Mouse (Mus musculus) adipocyte (in vitro differentiated cells): ENCODE measurements around the gene Esr1.

Experiments used
- DNase-seq: peaks from one replicate; pipeline ENCODE4 v3.0.0-alpha.2; 2016; ENCODE audit warnings: low spot score

Gene Esr1

GRCm38 (mm10) chr10:4620596-4621504, 9.5 kb downstream of the Esr1 start:
- no peak for DNase-seq

GRCm38 (mm10) chr10:4621505-4621815, 10.1 kb downstream of the Esr1 start:
- no peak for DNase-seq

- no peak for DNase-seq
Observed at GRCm38 (mm10) chr10:4623319-4623718, 11.9 kb downstream of the Esr1 start.

GRCm38 (mm10) chr10:4624581-4624980, 13.2 kb downstream of the Esr1 start:
- DNase-seq = no peak

- no peak for DNase-seq
Observed at GRCm38 (mm10) chr10:4625300-4625699, 13.9 kb downstream of the Esr1 start.

GRCm38 (mm10) chr10:4626432-4626831, 15.0 kb downstream of the Esr1 start:
- no peak for DNase-seq

GRCm38 (mm10) chr10:4626996-4627395, 15.6 kb downstream of the Esr1 start:
- no peak for DNase-seq

- DNase-seq = no peak
Observed at GRCm38 (mm10) chr10:4627415-4627814, 16.0 kb downstream of the Esr1 start.

GRCm38 (mm10) chr10:4629314-4629713, 17.9 kb downstream of the Esr1 start:
- no peak for DNase-seq

- no peak for DNase-seq
Observed at GRCm38 (mm10) chr10:4632211-4632704, 20.9 kb downstream of the Esr1 start.

GRCm38 (mm10) chr10:4633287-4634030, 22.1 kb downstream of the Esr1 start:
- DNase-seq = no peak

GRCm38 (mm10) chr10:4635740-4636139, 24.3 kb downstream of the Esr1 start:
- no peak for DNase-seq

GRCm38 (mm10) chr10:4646074-4646473, 34.7 kb downstream of the Esr1 start:
- no peak for DNase-seq

GRCm38 (mm10) chr10:4646851-4647250, 35.5 kb downstream of the Esr1 start:
- DNase-seq = no peak

- no peak for DNase-seq
Observed at GRCm38 (mm10) chr10:4665380-4665779, 54.0 kb downstream of the Esr1 start.

GRCm38 (mm10) chr10:4667006-4667405, 55.6 kb downstream of the Esr1 start:
- no peak for DNase-seq

GRCm38 (mm10) chr10:4670053-4670452, 58.7 kb downstream of the Esr1 start:
- DNase-seq = no peak

- peak; percentile 40 for DNase-seq
Observed at GRCm38 (mm10) chr10:4671876-4672275, 60.5 kb downstream of the Esr1 start.

- no peak for DNase-seq
Observed at GRCm38 (mm10) chr10:4673311-4673816, 62.0 kb downstream of the Esr1 start.

GRCm38 (mm10) chr10:4674983-4675592, 63.7 kb downstream of the Esr1 start:
- peak; percentile 34 for DNase-seq

GRCm38 (mm10) chr10:4683106-4683505, 71.7 kb downstream of the Esr1 start:
- DNase-seq = peak; percentile 38

- no peak for DNase-seq
Observed at GRCm38 (mm10) chr10:4683711-4684265, 72.4 kb downstream of the Esr1 start.
